In genomic region chrX:140813312-140814006, GRCm38 (mm10) we compare ENCODE assay signal across 37 mouse cellular contexts. TPM values are rescaled to one million over a fixed set of nuclear protein-coding genes. Genes with fewer than 3 reads are reported as not detected.
"Had no signal": no experiment of that assay in that cellular context is flagged by ENCODE, and none has a peak within 500 bp of the region (broad histone marks: within the 10 kb centered on the region; RNA-seq: fewer than 3 reads in every experiment).

Gene Tex13b (minus strand): TSS chrX:140813433.

- H3K9ac ChIP-seq: heart, embryonic 13.5 days; heart, embryonic 15.5 days; hindbrain, embryonic 13.5 days; intestine, embryonic 15.5 days; limb, embryonic 12.5 days had no signal

- H3K27ac ChIP-seq: gastrocnemius, adult 2 months; heart, embryonic 10.5 days; heart, embryonic 13.5 days; heart, embryonic 15.5 days; hindbrain, embryonic 13.5 days; intestine, embryonic 15.5 days; layer of hippocampus, adult 2 months; left cerebral cortex, adult 2 months; limb, embryonic 10.5 days; limb, embryonic 12.5 days had no signal

- H3K9me3 ChIP-seq: heart, embryonic 10.5 days; heart, embryonic 13.5 days; heart, embryonic 15.5 days; hindbrain, embryonic 13.5 days; intestine, embryonic 15.5 days; limb, embryonic 10.5 days; limb, embryonic 12.5 days had no signal

- H3K27me3 ChIP-seq: heart, embryonic 15.5 days had no signal

- H3K4me1 ChIP-seq: heart, embryonic 10.5 days; heart, embryonic 13.5 days; heart, embryonic 15.5 days; hindbrain, embryonic 13.5 days; intestine, embryonic 15.5 days; limb, embryonic 10.5 days; limb, embryonic 12.5 days had no signal

- H3K4me3 ChIP-seq: gastrocnemius, adult 2 months; heart, embryonic 10.5 days; heart, embryonic 13.5 days; heart, embryonic 15.5 days; hindbrain, embryonic 13.5 days; intestine, embryonic 15.5 days; layer of hippocampus, adult 2 months; left cerebral cortex, adult 2 months; limb, embryonic 10.5 days; limb, embryonic 12.5 days had no signal

- ATAC-seq: hindbrain, embryonic 16.5 days; inflammation-experienced regulatory T-cells, adult 6 months; intestine, embryonic 15.5 days; intestine, postnatal 0 days had no signal

- H3K36me3 ChIP-seq: heart, embryonic 10.5 days; heart, embryonic 13.5 days; heart, embryonic 15.5 days; hindbrain, embryonic 13.5 days; intestine, embryonic 15.5 days; limb, embryonic 10.5 days; limb, embryonic 12.5 days had no signal

- H3K4me2 ChIP-seq: heart, embryonic 13.5 days; heart, embryonic 15.5 days; hindbrain, embryonic 13.5 days; intestine, embryonic 15.5 days; limb, embryonic 12.5 days; liver, embryonic 11.5 days had no signal

- DNase-seq: gastrocnemius, adult 2 months; gastrocnemius, postnatal 10 days; gastrocnemius, postnatal 25 days; heart, adult 18-20 months; heart, postnatal 14 days; heart, postnatal 36 days; kidney, adult 18-20 months; kidney, adult 8-10 months; kidney, postnatal 10 days; kidney, postnatal 25 days; kidney, postnatal 4 days; liver had no signal

RNA-seq across cellular contexts. Expression of gene Tex13b, which starts in this region (rescaled TPM):
- total RNA-seq: gastrocnemius, adult 2 months; gastrocnemius, postnatal 10 days; gastrocnemius, postnatal 25 days; gastrocnemius, postnatal 4 days; granulocyte monocyte progenitor cell, adult 5-6 weeks; heart, adult 18-20 months; heart, adult 8-10 months; heart, postnatal 14 days; heart, postnatal 36 days; hematopoietic stem cell, adult 5-6 weeks; layer of hippocampus, adult 2 months; layer of hippocampus, postnatal 10 days; layer of hippocampus, postnatal 25 days; left cerebral cortex, adult 2 months; left cerebral cortex, postnatal 14 days; left cerebral cortex, postnatal 36 days had no signal
- polyA plus RNA-seq: heart, embryonic 10.5 days; heart, embryonic 13.5 days; heart, embryonic 15.5 days; heart, postnatal 0 days; hindbrain, embryonic 11.5 days; hindbrain, embryonic 13.5 days; hindbrain, embryonic 16.5 days; intestine, embryonic 15.5 days; intestine, postnatal 0 days; kidney, embryonic 14.5 days; limb, embryonic 10.5 days; limb, embryonic 12.5 days; limb, embryonic 14.5 days; liver, embryonic 11.5 days had no signal
